ENCODE assay signal across 30 mouse cellular contexts in genomic region chr9:41471345-41471744, GRCm38 (mm10).
DNase-seq lines count a peak whose midpoint lies in the region; ATAC-seq and TF ChIP-seq lines count a peak whose summit lies in the region.
"Had no signal": no experiment of that assay in that cellular context is flagged by ENCODE, and none has a peak within 500 bp of the region (broad histone marks: within the 10 kb centered on the region; RNA-seq: fewer than 3 reads in every experiment).

No protein-coding gene starts in this region.

- no peak for TF ChIP-seq CTCF in embryonic fibroblast, embryonic 13.5 days (IDR thresholded peaks at IDR 0.05; ENCODE audit: borderline replicate concordance, insufficient read depth, low read length)
- TF ChIP-seq CTCF in stomach, postnatal 0 days (IDR thresholded peaks at IDR 0.05; ENCODE audit: low read depth) = no peak

- H3K27ac ChIP-seq in embryonic facial prominence, embryonic 12.5 days = peak overlapping the region; percentile 90; the same call in 1 of the 2 replicates
- no peak overlapping the region for H3K27ac ChIP-seq in embryonic facial prominence, embryonic 10.5 days (replicated peaks)
- peak overlapping the region; percentile 8; the same call in 1 of the 2 replicates for H3K27ac ChIP-seq in hindbrain, embryonic 16.5 days (ENCODE audit: low read depth, low read length)
- H3K27ac ChIP-seq in hindbrain, embryonic 11.5 days (ENCODE audit: low read depth, low read length) = no peak overlapping the region
- H3K27ac ChIP-seq in embryonic fibroblast, embryonic 13.5 days (ENCODE audit: insufficient read depth, low read length) = peak overlapping the region; percentile 95
- H3K27ac ChIP-seq in stomach, postnatal 0 days (replicated peaks) = no peak overlapping the region
- H3K27ac ChIP-seq in liver, embryonic 12.5 days = no peak overlapping the region
- H3K27ac ChIP-seq: forebrain, embryonic 10.5 days; forebrain, embryonic 12.5 days had no signal

- TF ChIP-seq POLR2A in embryonic fibroblast, embryonic 13.5 days (IDR thresholded peaks at IDR 0.05; ENCODE audit: low read depth, low read length) = no peak

- no peak overlapping the region for H3K9ac ChIP-seq in embryonic facial prominence, embryonic 12.5 days
- no peak overlapping the region for H3K9ac ChIP-seq in hindbrain, embryonic 16.5 days (ENCODE audit: low read depth, low read length)
- H3K9ac ChIP-seq in hindbrain, embryonic 11.5 days (ENCODE audit: low read depth, low read length) = no peak overlapping the region
- H3K9ac ChIP-seq in stomach, postnatal 0 days (ENCODE audit: low read length) = no peak overlapping the region
- H3K9ac ChIP-seq in liver, embryonic 12.5 days = no peak overlapping the region
- H3K9ac ChIP-seq: embryonic facial prominence, embryonic 15.5 days; forebrain, embryonic 12.5 days had no signal

- no peak for TF ChIP-seq EP300 in stomach, postnatal 0 days (optimal IDR thresholded peaks at IDR 0.05)

- ATAC-seq in embryonic facial prominence, embryonic 12.5 days (ENCODE audit: insufficient number of reproducible peaks, insufficient read depth, low FRiP score, low TSS enrichment) = no peak
- no peak for ATAC-seq in hindbrain, embryonic 16.5 days
- no peak for ATAC-seq in hindbrain, embryonic 11.5 days (ENCODE audit: low FRiP score)
- peak; percentile 61 for ATAC-seq in stomach, postnatal 0 days (ENCODE audit: low FRiP score, low TSS enrichment)
- no peak for ATAC-seq in liver, embryonic 12.5 days
- ATAC-seq: activated CD4-positive, CD25-positive, alpha-beta regulatory T cell, adult 4 months; CD4-positive, CD25-positive, alpha-beta regulatory T cell, adult 4 months; forebrain, embryonic 14.5 days; forebrain, embryonic 16.5 days; Patski had no signal

- no peak overlapping the region for H3K4me2 ChIP-seq in embryonic facial prominence, embryonic 12.5 days (replicated peaks)
- no peak overlapping the region for H3K4me2 ChIP-seq in hindbrain, embryonic 16.5 days (ENCODE audit: low read length)
- H3K4me2 ChIP-seq in hindbrain, embryonic 11.5 days (replicated peaks; ENCODE audit: low read depth, low read length) = no peak overlapping the region
- H3K4me2 ChIP-seq in stomach, postnatal 0 days (replicated peaks; ENCODE audit: low read depth) = no peak overlapping the region
- H3K4me2 ChIP-seq in liver, embryonic 12.5 days = no peak overlapping the region
- H3K4me2 ChIP-seq: embryonic facial prominence, embryonic 15.5 days; forebrain, embryonic 12.5 days had no signal

- peaks cover 36% of the 10 kb centered on the region for H3K4me1 ChIP-seq in embryonic facial prominence, embryonic 12.5 days
- peaks cover 38% of the 10 kb centered on the region for H3K4me1 ChIP-seq in embryonic facial prominence, embryonic 10.5 days
- peaks cover 26% of the 10 kb centered on the region for H3K4me1 ChIP-seq in hindbrain, embryonic 16.5 days (ENCODE audit: control insufficient read depth, insufficient read depth, low read depth, low read length)
- H3K4me1 ChIP-seq in hindbrain, embryonic 11.5 days (replicated peaks; ENCODE audit: control insufficient read depth, insufficient read depth, low read length) = 0 out of 2 replicates have a peak, but pooled peaks cover 6% of the 10 kb centered on the region
- peaks cover 14% of the 10 kb centered on the region for H3K4me1 ChIP-seq in embryonic fibroblast, embryonic 13.5 days (ENCODE audit: control insufficient read depth, insufficient read depth, low read length)
- H3K4me1 ChIP-seq in stomach, postnatal 0 days (replicated peaks; ENCODE audit: control insufficient read depth, insufficient read depth) = peaks cover 3% of the 10 kb centered on the region; the same call in 1 of the 2 replicates
- H3K4me1 ChIP-seq in liver, embryonic 12.5 days = no peaks in the 10 kb centered on the region

- 88% methylated on average over 3 of the region's 3 CpGs for WGBS in embryonic facial prominence, embryonic 12.5 days
- 92% methylated on average over 3 of the region's 3 CpGs for WGBS in embryonic facial prominence, embryonic 10.5 days
- 87% methylated on average over 3 of the region's 3 CpGs for WGBS in hindbrain, embryonic 16.5 days
- 95% methylated on average over 3 of the region's 3 CpGs for WGBS in hindbrain, embryonic 11.5 days
- WGBS in stomach, postnatal 0 days = 80% methylated on average over 3 of the region's 3 CpGs
- 68% methylated on average over 3 of the region's 3 CpGs for WGBS in liver, embryonic 12.5 days (ENCODE audit: insufficient replicate concordance)

- no peak for DNase-seq in embryonic facial prominence, embryonic 10.5 days (ENCODE audit: low spot score)
- DNase-seq in hindbrain, embryonic 11.5 days (ENCODE audit: low spot score) = no peak
- peak; percentile 21 for DNase-seq in stomach, postnatal 0 days (ENCODE audit: low spot score)
- no peak for DNase-seq in urinary bladder, adult 2 months (ENCODE audit: low spot score)
- DNase-seq: adrenal gland, adult 8-10 months; adrenal gland, postnatal 14 days; adrenal gland, postnatal 36 days; B cell, adult 2 months; cerebellum, adult 11 months; cerebellum, adult 18-20 months; cerebellum, adult 8-10 months; cerebellum, adult 9-11 months; cerebellum, postnatal 14 days; cerebellum, postnatal 36 days; embryo, embryonic 11 days had no signal

- H3K9me3 ChIP-seq in embryonic facial prominence, embryonic 12.5 days = no peaks in the 10 kb centered on the region
- H3K9me3 ChIP-seq in embryonic facial prominence, embryonic 10.5 days = no peaks in the 10 kb centered on the region
- no peaks in the 10 kb centered on the region for H3K9me3 ChIP-seq in hindbrain, embryonic 16.5 days (ENCODE audit: control insufficient read depth, low read length)
- H3K9me3 ChIP-seq in hindbrain, embryonic 11.5 days (ENCODE audit: control insufficient read depth, low read length) = no peaks in the 10 kb centered on the region
- no peaks in the 10 kb centered on the region for H3K9me3 ChIP-seq in stomach, postnatal 0 days (ENCODE audit: control insufficient read depth, low read length)
- no peaks in the 10 kb centered on the region for H3K9me3 ChIP-seq in liver, embryonic 12.5 days (replicated peaks)
- H3K9me3 ChIP-seq: embryonic facial prominence, embryonic 15.5 days; forebrain, embryonic 10.5 days; forebrain, embryonic 12.5 days; G1E had no signal

- no peak overlapping the region for H3K4me3 ChIP-seq in embryonic facial prominence, embryonic 12.5 days
- H3K4me3 ChIP-seq in embryonic facial prominence, embryonic 10.5 days = no peak overlapping the region
- H3K4me3 ChIP-seq in hindbrain, embryonic 16.5 days (ENCODE audit: low read length) = no peak overlapping the region
- H3K4me3 ChIP-seq in hindbrain, embryonic 11.5 days (ENCODE audit: low read depth, low read length) = no peak overlapping the region
- H3K4me3 ChIP-seq in embryonic fibroblast, embryonic 13.5 days (ENCODE audit: insufficient read depth, low read length) = no peak overlapping the region
- H3K4me3 ChIP-seq in stomach, postnatal 0 days (ENCODE audit: low read depth, low read length) = no peak overlapping the region
- H3K4me3 ChIP-seq in liver, embryonic 12.5 days = no peak overlapping the region
- H3K4me3 ChIP-seq: embryonic facial prominence, embryonic 15.5 days; erythroblast, embryonic 14.5 days; forebrain, embryonic 10.5 days; forebrain, embryonic 12.5 days had no signal

- no peaks in the 10 kb centered on the region for H3K36me3 ChIP-seq in embryonic facial prominence, embryonic 12.5 days
- H3K36me3 ChIP-seq in embryonic facial prominence, embryonic 10.5 days (replicated peaks) = no peaks in the 10 kb centered on the region
- H3K36me3 ChIP-seq in hindbrain, embryonic 16.5 days (ENCODE audit: control insufficient read depth, insufficient read depth, low read length) = no peaks in the 10 kb centered on the region
- H3K36me3 ChIP-seq in hindbrain, embryonic 11.5 days (ENCODE audit: control insufficient read depth, insufficient read depth, low read length) = no peaks in the 10 kb centered on the region
- no peaks in the 10 kb centered on the region for H3K36me3 ChIP-seq in stomach, postnatal 0 days (ENCODE audit: control insufficient read depth, insufficient read depth, low read length)
- no peaks in the 10 kb centered on the region for H3K36me3 ChIP-seq in liver, embryonic 12.5 days
- H3K36me3 ChIP-seq: embryonic facial prominence, embryonic 15.5 days; forebrain, embryonic 10.5 days; forebrain, embryonic 12.5 days; G1E had no signal

- no peaks in the 10 kb centered on the region for H3K27me3 ChIP-seq in embryonic facial prominence, embryonic 12.5 days
- H3K27me3 ChIP-seq in embryonic facial prominence, embryonic 10.5 days (replicated peaks; ENCODE audit: low read depth, poor library complexity, severe bottlenecking) = no peaks in the 10 kb centered on the region
- H3K27me3 ChIP-seq in hindbrain, embryonic 16.5 days (replicated peaks; ENCODE audit: control insufficient read depth, insufficient read depth, low read length) = no peaks in the 10 kb centered on the region
- no peaks in the 10 kb centered on the region for H3K27me3 ChIP-seq in hindbrain, embryonic 11.5 days (ENCODE audit: control insufficient read depth, insufficient read depth, low read length)
- H3K27me3 ChIP-seq in stomach, postnatal 0 days (ENCODE audit: control insufficient read depth, insufficient read depth, low read length) = no peaks in the 10 kb centered on the region
- H3K27me3 ChIP-seq in liver, embryonic 12.5 days (replicated peaks) = no peaks in the 10 kb centered on the region
- H3K27me3 ChIP-seq: CH12.LX; embryonic facial prominence, embryonic 15.5 days; forebrain, embryonic 12.5 days; Patski had no signal

Comparison
In these comparisons a context has a peak if more than half of its experiments do, and no peak if none do; other contexts are left out.
1. H3K27ac ChIP-seq: peak in embryonic facial prominence, embryonic 12.5 days (single experiment), hindbrain, embryonic 16.5 days (single experiment) and embryonic fibroblast, embryonic 13.5 days (single experiment); none in embryonic facial prominence, embryonic 10.5 days (single experiment), hindbrain, embryonic 11.5 days (single experiment), stomach, postnatal 0 days (single experiment) and liver, embryonic 12.5 days (single experiment).